Mouse (Mus musculus): ENCODE measurements around the gene Vars2. TPM values are rescaled to one million over a fixed set of nuclear protein-coding genes. Genes with fewer than 3 reads are reported as not detected.

Gene Vars2
- polyA plus RNA-seq, 1 experiment from 2014 or later: 14.9 TPM

DNA sequence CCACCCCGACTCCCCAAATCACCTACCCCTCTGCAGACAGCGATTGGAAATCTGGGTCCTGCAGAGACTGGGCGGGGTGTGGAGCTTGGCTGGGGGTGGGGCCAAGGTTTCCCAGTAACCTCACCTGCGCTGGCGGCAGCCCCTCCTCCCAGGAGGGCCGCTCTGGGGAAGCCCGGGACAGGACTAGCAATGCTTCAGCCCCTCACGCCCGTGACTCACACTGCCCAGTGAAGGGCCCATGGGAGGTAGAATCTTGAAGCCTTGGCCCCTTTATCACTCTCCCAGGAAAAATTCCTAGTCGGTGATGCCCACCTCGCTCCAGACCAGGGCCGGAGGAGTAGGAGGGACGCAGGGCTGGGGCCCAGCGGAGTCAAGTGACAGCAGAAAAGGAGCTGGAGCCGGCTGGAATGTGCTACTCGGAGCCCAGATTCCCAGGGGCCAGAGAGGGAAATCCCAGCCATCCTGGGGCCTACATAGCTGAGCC is 34.6 kb upstream of the Vars2 start:
- WGBS: 2% methylated on average over 16 of the region's 16 CpGs
- H3K27me3 ChIP-seq (replicated peaks): no peaks in the 10 kb centered on the region
- H3K4me1 ChIP-seq: peaks cover 55% of the 10 kb centered on the region
- peak overlapping the region; percentile 98 for H3K27ac ChIP-seq
- no peak for ATAC-seq (ENCODE audit: low FRiP score, low read depth)
- H3K4me3 ChIP-seq: peak overlapping the region; percentile 87
- H3K36me3 ChIP-seq: no peaks in the 10 kb centered on the region; the same call in 1 of the 2 replicates
- no peaks in the 10 kb centered on the region for H3K9me3 ChIP-seq
- peak overlapping the region; percentile 97 for H3K9ac ChIP-seq
- peak overlapping the region; percentile 88 for H3K4me2 ChIP-seq (replicated peaks)

DNA sequence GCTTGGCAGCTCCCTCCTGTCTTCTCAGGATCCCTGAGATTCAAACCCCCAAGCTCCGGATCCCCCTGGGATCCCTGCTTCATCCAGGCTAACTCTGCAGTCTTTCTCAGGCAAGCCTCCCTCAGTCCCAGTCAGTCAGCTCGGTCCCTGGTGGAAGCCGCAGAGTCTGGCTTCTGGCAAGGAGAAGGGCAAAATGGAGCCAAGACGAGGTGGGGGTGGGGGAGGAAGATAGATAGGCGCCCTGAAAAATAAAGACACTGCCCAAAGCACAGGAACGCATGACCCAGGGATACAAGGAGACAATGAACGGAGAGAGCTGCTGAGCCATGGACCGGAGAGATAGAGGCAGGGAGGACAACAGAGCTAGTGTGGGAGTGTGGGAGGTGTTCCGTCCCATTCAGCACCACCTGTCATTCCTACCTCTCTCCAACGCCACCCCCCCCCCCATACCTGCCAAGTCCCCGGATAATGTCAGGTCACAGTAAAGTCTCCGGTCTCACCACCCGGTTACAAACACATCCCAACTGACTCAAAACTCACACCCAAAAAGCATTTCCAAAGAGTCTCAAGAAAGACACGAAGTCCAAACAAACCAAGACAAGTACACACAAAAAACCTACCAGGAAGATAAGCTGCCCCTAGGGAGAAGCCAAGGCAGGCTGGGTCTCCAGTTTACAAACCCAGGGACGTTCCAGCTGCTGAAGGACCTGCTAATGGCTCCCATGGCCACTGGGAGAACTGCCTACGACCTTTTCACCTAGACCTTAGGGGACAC is 34.0 kb upstream of the Vars2 start:
- Histone ChIP-seq H3K27ac (peak overlapping the region; percentile 98), H3K9me3 (no peaks in the 10 kb centered on the region), H3K4me1 (peaks cover 61% of the 10 kb centered on the region), H3K4me2 (replicated peaks) (peak overlapping the region; percentile 88), H3K36me3 (no peaks in the 10 kb centered on the region; the same call in 1 of the 2 replicates), H3K9ac (peak overlapping the region; percentile 97), H3K27me3 (replicated peaks) (no peaks in the 10 kb centered on the region), H3K4me3 (peak overlapping the region; percentile 87)
- WGBS: 2% methylated on average over 16 of the region's 16 CpGs
- no peak for ATAC-seq (ENCODE audit: low FRiP score, low read depth)

DNA sequence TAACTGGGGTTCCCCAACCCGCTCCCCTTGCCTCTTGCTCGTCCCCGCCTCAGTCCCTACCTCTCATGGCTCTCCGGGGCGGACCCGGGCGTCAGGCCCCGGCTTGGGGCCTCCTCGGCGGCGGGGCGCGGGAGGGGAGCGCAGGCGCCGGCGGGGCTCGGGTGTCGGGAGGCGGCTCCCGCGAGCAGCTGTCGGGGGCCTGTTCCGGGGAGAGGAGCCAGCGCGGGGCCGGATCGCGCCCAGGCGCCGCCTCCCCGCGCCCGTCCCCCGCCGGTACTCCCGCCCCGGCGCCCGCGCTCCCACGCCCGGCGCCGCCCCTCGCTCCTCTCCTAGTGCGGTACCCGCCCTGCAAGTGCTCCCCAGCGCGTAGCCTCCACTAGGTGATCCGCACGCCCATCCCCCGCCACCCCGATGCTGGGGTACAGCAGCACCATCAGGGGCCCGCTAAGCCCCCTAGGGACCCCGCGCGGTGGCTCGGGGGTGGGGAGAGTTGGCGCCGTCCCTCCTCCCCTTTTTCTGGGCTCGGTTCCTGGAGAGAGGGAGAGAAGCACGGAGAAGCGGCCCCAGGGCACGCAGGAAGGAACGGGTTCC is 33.1 kb upstream of the Vars2 start:
- under 1% methylated on average over 64 of the region's 66 CpGs for WGBS

DNA sequence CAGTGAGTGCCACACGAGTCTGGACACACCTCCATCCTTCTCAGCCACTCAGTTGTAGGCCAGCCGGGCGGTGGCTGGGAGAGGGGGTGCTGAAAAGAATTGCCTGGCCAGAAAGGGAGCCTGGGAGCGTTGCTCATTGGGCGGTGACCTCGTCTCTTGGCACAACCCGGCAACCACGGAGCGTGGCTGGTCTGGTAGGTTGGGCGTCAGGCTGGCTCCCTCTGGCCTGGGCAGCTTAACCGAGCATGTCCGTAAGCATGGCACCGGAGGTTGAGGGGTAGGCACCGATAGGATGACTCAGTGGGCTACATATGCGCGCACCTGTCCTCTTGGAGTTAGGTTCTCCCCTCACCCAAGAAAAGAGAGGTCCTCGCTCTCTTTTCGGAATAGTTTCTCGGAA is 32.5 kb upstream of the Vars2 start:
- peaks cover 57% of the 10 kb centered on the region for H3K4me1 ChIP-seq
- H3K36me3 ChIP-seq: peaks cover 12% of the 10 kb centered on the region
- H3K4me2 ChIP-seq (replicated peaks): peak overlapping the region; percentile 88
- no peaks in the 10 kb centered on the region for H3K9me3 ChIP-seq
- 3% methylated on average over 19 of the region's 19 CpGs for WGBS
- peak overlapping the region; percentile 87 for H3K4me3 ChIP-seq
- H3K27ac ChIP-seq: peak overlapping the region; percentile 98
- H3K27me3 ChIP-seq (replicated peaks): no peaks in the 10 kb centered on the region
- H3K9ac ChIP-seq: peak overlapping the region; percentile 97
- ATAC-seq (ENCODE audit: low FRiP score, low read depth): no peak

More for the DNA sequence above, 33.1 kb upstream of the Vars2 start:
- Histone ChIP-seq H3K27ac (peak overlapping the region; percentile 98), H3K4me2 (replicated peaks) (peak overlapping the region; percentile 88), H3K36me3 (peaks cover 7% of the 10 kb centered on the region), H3K9me3 (no peaks in the 10 kb centered on the region), H3K4me3 (peak overlapping the region; percentile 87), H3K27me3 (replicated peaks) (no peaks in the 10 kb centered on the region), H3K9ac (peak overlapping the region; percentile 97), H3K4me1 (peaks cover 58% of the 10 kb centered on the region)
- ATAC-seq (ENCODE audit: low FRiP score, low read depth): peak; percentile 13; the same call in 1 of the 2 replicates

DNA sequence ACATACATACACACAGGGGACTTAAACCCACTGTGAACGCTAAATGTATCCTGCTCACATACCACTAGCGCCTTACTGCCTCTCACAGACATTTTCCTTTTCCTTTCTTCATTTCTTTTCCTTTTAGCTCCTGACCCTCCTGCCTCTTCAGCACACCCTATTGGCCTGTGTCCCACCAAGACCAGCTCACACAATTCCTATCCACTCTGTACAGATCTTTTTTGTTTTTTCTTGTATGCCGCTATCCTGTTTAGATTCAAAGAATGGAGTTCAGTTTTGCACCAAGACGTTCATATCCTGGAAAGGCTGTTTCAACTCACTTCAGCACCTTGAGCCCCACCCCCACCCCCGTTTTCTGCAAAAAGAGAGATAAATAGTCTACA is 31.1 kb upstream of the Vars2 start:
- peak overlapping the region; percentile 88 for H3K4me2 ChIP-seq (replicated peaks)
- peak overlapping the region; percentile 97 for H3K27ac ChIP-seq
- peaks cover 19% of the 10 kb centered on the region for H3K36me3 ChIP-seq
- H3K9me3 ChIP-seq: no peaks in the 10 kb centered on the region
- ATAC-seq (ENCODE audit: low FRiP score, low read depth): no peak
- peaks cover 46% of the 10 kb centered on the region for H3K4me1 ChIP-seq
- H3K27me3 ChIP-seq (replicated peaks): no peaks in the 10 kb centered on the region
- peak overlapping the region; percentile 36; the same call in 1 of the 2 replicates for H3K4me3 ChIP-seq
- peak overlapping the region; percentile 61 for H3K9ac ChIP-seq
- 30% methylated on average over 5 of the region's 5 CpGs for WGBS

DNA sequence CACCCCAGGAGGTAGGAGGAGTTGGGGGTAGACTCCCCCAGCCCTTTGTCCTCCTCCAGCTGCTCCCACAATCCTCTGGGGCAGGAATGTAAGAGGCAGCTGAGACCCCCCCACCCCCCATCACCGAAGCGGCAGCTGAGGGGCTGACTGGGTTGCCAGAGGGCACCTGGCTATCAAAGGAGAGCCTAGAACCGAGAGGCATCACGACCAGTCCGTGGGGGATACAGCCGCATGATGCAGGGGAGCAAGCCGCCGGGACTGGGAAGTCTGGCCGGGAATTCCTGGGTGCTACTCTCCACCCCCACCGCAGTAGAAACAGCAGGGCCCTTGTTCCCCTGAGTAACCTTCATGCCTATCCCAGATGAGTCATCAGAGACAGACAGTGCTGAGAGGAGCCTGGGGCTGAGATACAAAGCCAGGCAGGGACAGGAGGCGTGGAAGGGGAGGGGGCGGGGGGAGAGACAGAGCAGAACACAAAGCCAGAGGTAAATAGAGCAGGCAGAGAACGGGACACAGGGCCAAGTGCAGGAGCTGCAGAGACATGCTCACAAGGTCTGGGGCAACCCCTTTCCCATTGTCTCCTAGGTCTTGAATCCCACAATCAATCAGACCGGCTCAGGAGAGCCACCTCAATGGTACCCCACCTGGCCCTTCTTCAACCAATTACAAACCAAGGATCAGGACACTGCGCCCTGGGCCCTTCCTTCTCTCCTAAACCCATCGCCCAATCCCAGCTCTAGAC is 30.5 kb upstream of the Vars2 start:
- Histone ChIP-seq H3K4me3 (peak overlapping the region; percentile 36), H3K4me2 (replicated peaks) (peak overlapping the region; percentile 88), H3K9ac (peak overlapping the region; percentile 61), H3K4me1 (peaks cover 46% of the 10 kb centered on the region), H3K9me3 (no peaks in the 10 kb centered on the region), H3K27ac (peak overlapping the region; percentile 97), H3K27me3 (replicated peaks) (no peaks in the 10 kb centered on the region), H3K36me3 (peaks cover 25% of the 10 kb centered on the region)
- 4% methylated on average over 16 of the region's 16 CpGs for WGBS
- peak; percentile 71 for ATAC-seq (ENCODE audit: low FRiP score, low read depth)

DNA sequence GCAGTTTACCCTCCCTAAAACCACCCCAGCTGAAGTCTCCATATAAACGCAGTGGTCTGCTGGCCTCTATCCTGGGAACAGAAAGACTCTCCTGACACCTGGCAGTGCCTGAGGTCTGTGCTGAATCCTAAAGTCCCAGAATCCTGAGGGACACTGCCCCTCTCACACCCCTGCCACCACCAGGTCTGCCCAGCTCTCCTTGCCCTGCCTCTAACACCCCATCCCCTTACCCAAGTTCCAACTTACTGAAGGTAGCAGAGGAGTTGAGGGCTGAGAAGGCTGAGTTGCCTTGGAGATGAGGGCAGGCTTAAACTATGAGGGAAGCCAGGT is 30.0 kb upstream of the Vars2 start:
- 19% methylated on average over 1 of the region's 1 CpGs for WGBS
- Histone ChIP-seq H3K9me3 (no peaks in the 10 kb centered on the region), H3K27ac (peak overlapping the region; percentile 97), H3K4me2 (replicated peaks) (peak overlapping the region; percentile 88), H3K27me3 (replicated peaks) (no peaks in the 10 kb centered on the region), H3K9ac (peak overlapping the region; percentile 61), H3K36me3 (peaks cover 30% of the 10 kb centered on the region), H3K4me1 (peaks cover 43% of the 10 kb centered on the region), H3K4me3 (peak overlapping the region; percentile 36)
- no peak; the same call in 1 of the 2 replicates for ATAC-seq (ENCODE audit: low FRiP score, low read depth)

DNA sequence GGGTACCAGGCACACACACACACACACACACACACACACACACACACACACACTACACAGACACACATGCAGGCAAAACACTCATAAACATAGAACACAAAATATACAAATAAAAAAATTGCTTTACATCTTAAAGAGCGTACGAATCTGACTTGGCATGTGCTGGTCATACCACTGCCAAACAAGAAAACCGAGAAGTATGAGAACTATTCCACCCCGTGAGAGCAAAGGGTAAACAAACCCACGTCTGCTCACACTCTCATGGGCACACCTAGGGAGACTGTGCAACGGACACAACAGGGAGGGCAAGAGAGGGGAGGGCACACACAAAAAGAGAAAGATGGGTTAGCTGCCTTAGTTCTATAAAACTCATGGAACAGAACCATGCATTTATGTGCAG is 29.3 kb upstream of the Vars2 start:
- Histone ChIP-seq H3K27ac (no peak overlapping the region), H3K4me1 (peaks cover 36% of the 10 kb centered on the region), H3K36me3 (peaks cover 37% of the 10 kb centered on the region), H3K27me3 (replicated peaks) (no peaks in the 10 kb centered on the region), H3K9me3 (no peaks in the 10 kb centered on the region), H3K4me3 (peak overlapping the region; percentile 36), H3K9ac (peak overlapping the region; percentile 61; the same call in 1 of the 2 replicates), H3K4me2 (replicated peaks) (peak overlapping the region; percentile 88)
- 75% methylated on average over 6 of the region's 6 CpGs for WGBS
- no peak for ATAC-seq (ENCODE audit: low FRiP score, low read depth)

DNA sequence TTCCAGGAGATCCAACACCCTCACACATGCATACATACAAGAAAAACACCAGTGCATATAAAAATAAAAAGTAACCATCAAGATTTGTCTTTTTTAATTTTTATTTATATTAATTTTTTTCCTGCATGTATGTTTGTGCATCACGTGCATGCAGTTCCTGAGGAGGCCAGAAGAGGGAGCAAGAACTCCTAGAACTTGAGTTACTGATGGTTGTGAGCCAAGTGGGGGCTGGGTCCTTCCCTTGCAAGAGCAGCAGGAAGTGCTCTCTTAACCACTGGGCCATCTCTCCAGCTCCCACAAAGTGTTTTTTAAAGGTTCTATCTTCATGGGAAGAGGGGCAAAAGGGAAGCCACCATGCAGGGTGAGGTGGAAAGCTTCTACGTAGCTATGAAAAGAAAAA is 27.9 kb upstream of the Vars2 start:
- peaks cover 35% of the 10 kb centered on the region for H3K4me1 ChIP-seq
- no peak overlapping the region for H3K27ac ChIP-seq
- no peak overlapping the region for H3K4me3 ChIP-seq
- H3K27me3 ChIP-seq (replicated peaks): no peaks in the 10 kb centered on the region
- 92% methylated on average over 2 of the region's 2 CpGs for WGBS
- no peaks in the 10 kb centered on the region for H3K9me3 ChIP-seq
- ATAC-seq (ENCODE audit: low FRiP score, low read depth): no peak
- no peak overlapping the region for H3K4me2 ChIP-seq (replicated peaks)
- H3K9ac ChIP-seq: no peak overlapping the region
- peaks cover 51% of the 10 kb centered on the region for H3K36me3 ChIP-seq

DNA sequence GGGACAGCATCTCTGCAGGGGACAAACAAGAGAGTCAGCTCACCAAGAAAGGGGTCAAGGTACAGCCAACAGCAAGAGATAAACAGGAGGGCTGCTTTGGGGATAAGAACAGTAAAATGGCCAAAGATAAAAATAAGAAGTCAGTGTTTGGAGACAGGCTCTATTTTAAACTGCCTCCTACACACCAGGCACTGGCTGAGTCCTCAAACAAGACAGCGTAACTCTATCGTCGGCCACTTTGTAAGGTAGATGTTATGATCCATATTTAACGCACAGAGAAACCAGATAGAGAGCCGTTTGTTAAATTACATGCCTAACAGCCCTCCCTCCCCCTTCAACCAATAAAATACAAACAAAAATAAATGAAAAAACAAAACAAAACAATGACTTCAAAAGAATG is 26.5 kb upstream of the Vars2 start:
- Histone ChIP-seq H3K36me3 (peaks cover 65% of the 10 kb centered on the region), H3K4me1 (peaks cover 25% of the 10 kb centered on the region), H3K9ac (no peak overlapping the region), H3K4me3 (no peak overlapping the region), H3K9me3 (no peaks in the 10 kb centered on the region), H3K27me3 (replicated peaks) (no peaks in the 10 kb centered on the region), H3K4me2 (replicated peaks) (no peak overlapping the region), H3K27ac (no peak overlapping the region)
- no peak for ATAC-seq (ENCODE audit: low FRiP score, low read depth)
- WGBS: 93% methylated on average over 5 of the region's 5 CpGs

DNA sequence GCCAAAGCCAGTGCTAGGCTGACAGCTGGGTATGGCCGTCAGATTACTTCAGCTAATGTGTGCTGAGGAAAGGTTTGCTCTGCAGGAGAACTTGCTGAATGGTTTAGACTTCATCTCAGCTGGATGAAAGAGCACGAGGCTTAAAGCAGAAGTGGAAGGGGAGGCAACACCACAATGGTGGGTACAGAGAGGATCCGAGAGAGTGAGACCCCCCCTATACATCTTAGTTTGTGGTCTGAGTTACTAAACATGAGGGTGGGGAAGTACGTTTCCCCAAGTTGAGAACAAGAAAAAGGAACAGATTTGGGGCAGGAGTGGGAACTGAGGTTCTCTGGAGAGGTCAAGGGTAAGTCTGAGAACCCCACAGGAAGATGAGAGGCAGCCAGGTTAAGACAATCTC is 25.0 kb upstream of the Vars2 start:
- ATAC-seq (ENCODE audit: low FRiP score, low read depth): no peak
- Histone ChIP-seq H3K27me3 (replicated peaks) (no peaks in the 10 kb centered on the region), H3K4me1 (peaks cover 10% of the 10 kb centered on the region), H3K4me3 (no peak overlapping the region), H3K9ac (no peak overlapping the region), H3K9me3 (no peaks in the 10 kb centered on the region), H3K4me2 (replicated peaks) (no peak overlapping the region), H3K27ac (no peak overlapping the region), H3K36me3 (peaks cover 80% of the 10 kb centered on the region)
- 88% methylated on average over 4 of the region's 4 CpGs for WGBS

DNA sequence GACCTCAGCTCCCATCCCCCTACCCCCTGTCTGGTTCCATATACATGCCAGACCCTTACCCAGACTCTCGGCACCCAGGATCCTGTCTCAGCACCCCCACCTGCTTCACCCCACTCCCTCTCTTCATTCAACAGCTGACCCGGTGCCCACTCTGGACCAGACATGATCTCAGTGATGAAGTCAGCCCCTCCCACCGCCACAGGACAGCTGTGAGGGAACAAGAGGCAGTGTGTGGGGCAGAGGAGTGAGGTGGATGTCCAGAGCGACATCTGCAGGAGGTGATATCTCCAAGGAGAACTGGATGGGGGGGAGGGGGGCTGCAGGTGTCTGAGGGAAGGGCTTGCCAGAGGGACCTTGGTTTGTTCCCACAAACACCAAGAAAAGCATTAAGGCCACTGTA is 24.4 kb upstream of the Vars2 start:
- no peak overlapping the region for H3K27ac ChIP-seq
- WGBS: 91% methylated on average over 4 of the region's 4 CpGs
- H3K4me2 ChIP-seq (replicated peaks): no peak overlapping the region
- peaks cover 4% of the 10 kb centered on the region; the same call in 1 of the 2 replicates for H3K4me1 ChIP-seq
- peaks cover 86% of the 10 kb centered on the region for H3K36me3 ChIP-seq
- H3K27me3 ChIP-seq (replicated peaks): no peaks in the 10 kb centered on the region
- no peak for ATAC-seq (ENCODE audit: low FRiP score, low read depth)
- no peak overlapping the region for H3K4me3 ChIP-seq
- no peaks in the 10 kb centered on the region for H3K9me3 ChIP-seq
- H3K9ac ChIP-seq: no peak overlapping the region
